Mouse (Mus musculus) spleen, adult 2 months (tissue): Measurements from ENCODE around the gene Slc16a1.

Source experiments
- CTCF ChIP-seq: fragments of 200-500 bp; IDR thresholded peaks from 2 replicates; pipeline ENCODE4 v1.5.1; 2011; ENCODE audit warnings: mild to moderate bottlenecking, inconsistent platforms; ENCODE audit not compliant: insufficient read depth, insufficient read length, insufficient replicate concordance; ENCODE audit errors: extremely low read depth
- POLR2A ChIP-seq: fragments of 200-500 bp; IDR thresholded peaks from 2 replicates; pipeline ENCODE4 v1.6.1; 2011; ENCODE audit warnings: low read depth, low read length, inconsistent platforms

GRCm38 (mm10) chr3:104654921-104655320, 16.5 kb downstream of the Slc16a1 start:
- TF ChIP-seq POLR2A = no peak
- TF ChIP-seq CTCF = no peak
